Mouse (Mus musculus): ENCODE data around the gene Gm49387.

DNA sequence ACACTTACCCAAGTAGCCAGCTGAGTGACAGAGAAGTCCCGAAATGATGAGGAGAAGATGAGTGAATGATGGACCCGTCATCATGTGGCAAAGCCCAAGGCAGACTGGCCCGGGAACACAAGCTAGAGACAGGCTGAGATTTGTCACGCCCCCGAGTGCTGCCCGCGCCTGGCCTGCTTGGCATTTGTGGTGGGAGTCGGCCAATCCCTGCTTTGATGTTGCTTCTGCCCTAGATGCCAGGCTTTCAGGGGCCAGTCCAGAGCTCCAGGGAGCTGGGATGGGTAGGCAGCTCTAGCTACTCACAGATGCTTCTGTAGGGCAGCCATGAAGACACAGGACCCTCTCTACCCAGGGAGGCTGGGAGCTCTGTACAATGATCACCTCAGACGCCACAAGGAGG is 82.9 kb downstream of the Gm49387 start:
- TF ChIP-seq GATA1 (IDR thresholded peaks at IDR 0.05; ENCODE audit: borderline replicate concordance, low read length) (no peak), FLI1 (IDR thresholded peaks at IDR 0.05; ENCODE audit: low read length) (no peak)

All from megakaryocyte, embryonic 14.5 days (primary cell).